Mouse (Mus musculus) cortical plate, adult 2 months (tissue): ENCODE measurements around the gene Plac9b. TPM values are rescaled to one million over a fixed set of nuclear protein-coding genes. Genes with fewer than 3 reads are reported as not detected.
"Not testable (repeated sequence)": the region's sequence is repeated elsewhere in the genome, so short reads cannot be mapped to it uniquely, and the experiment has no call there.

ENCODE experiments used
- H3K27ac ChIP-seq: fragments of 200-500 bp; 2 replicates; pipeline ENCODE4 v1.5.1; 2012; ENCODE audit warnings: low read length, control low read depth, inconsistent platforms; ENCODE audit not compliant: insufficient read depth
- H3K4me1 ChIP-seq: fragments of 200-500 bp; 2 replicates; pipeline ENCODE4 v1.6.1; 2011; ENCODE audit warnings: low read length; ENCODE audit not compliant: control insufficient read depth, insufficient read depth
- H3K4me3 ChIP-seq: fragments of 200-500 bp; 2 replicates; pipeline ENCODE4 v1.5.1; 2011; ENCODE audit warnings: mild to moderate bottlenecking, low read length, control low read depth; ENCODE audit not compliant: insufficient read depth
- polyA plus RNA-seq: library from polyadenylated mRNA; depleted of rRNA; stranded (reverse); fragments of >200 nt; gene quantifications from 2 replicates; pipeline ENCODE4 v1.2.3, GENCODE M21; 2012; rRNA removed

Gene Plac9b
- polyA plus RNA-seq, 1 experiment = 4.3 TPM

DNA sequence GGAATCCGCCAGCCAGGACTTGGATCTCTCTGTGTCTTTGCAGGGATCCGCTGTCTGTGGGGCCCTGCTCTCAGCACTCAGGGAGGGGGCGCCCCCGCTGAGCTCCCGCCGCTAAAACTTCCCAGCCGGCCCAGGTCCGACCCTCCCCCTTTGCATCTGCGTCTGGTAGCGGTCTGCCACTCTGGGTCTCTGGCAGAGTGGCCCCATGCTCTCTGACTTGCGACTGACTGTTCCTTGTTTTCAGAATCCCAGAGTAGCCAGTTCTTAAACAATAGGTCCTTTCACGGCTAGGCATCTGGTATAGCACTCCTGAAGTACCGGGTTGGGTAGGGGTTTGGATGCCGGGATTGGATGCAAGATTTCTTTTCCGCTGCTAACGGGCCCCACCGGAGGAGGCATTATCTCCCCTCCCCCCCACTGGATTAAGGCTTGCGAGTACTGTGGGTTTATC is 63.7 kb downstream of the Plac9b start:
- H3K27ac ChIP-seq, H3K4me3 ChIP-seq, H3K4me1 ChIP-seq: not testable (repeated sequence)

GRCm38 (mm10) chr14:26118150-26118549 is 64.1 kb downstream of the Plac9b start, which contains the start of gene Duxbl2:
TSS of gene Duxbl2 (plus strand) at chr14:26118349.
- H3K27ac ChIP-seq, H3K4me3 ChIP-seq, H3K4me1 ChIP-seq: not testable (repeated sequence)

Other genes starting within 250 kb of the Plac9b start
- not detected in 2 replicates for gene Cphx1, start 244.2 kb downstream of the Plac9b start, polyA plus RNA-seq
- gene Duxbl1, start 203.9 kb downstream of the Plac9b start, polyA plus RNA-seq = 0.95 and 1.5 TPM in 2 replicates
- gene Gm9780, start 139.8 kb downstream of the Plac9b start, polyA plus RNA-seq = 3.7 and 6.9 TPM in 2 replicates
- gene Tmem254c, start 115.1 kb downstream of the Plac9b start, polyA plus RNA-seq = not detected in 2 replicates
- gene Cphx2, start 101.0 kb downstream of the Plac9b start, polyA plus RNA-seq = not detected in 2 replicates
- not detected in 2 replicates for gene Cphx3, start 100.2 kb downstream of the Plac9b start, polyA plus RNA-seq
- gene Duxbl2, start 64.1 kb downstream of the Plac9b start, polyA plus RNA-seq = 0.25 TPM in 1 of 2 replicates, not detected in the other
- 17.5 and 18.4 TPM in 2 replicates for gene Tmem254b, start 24.6 kb upstream of the Plac9b start, polyA plus RNA-seq
- gene Duxbl3, start 75.5 kb upstream of the Plac9b start, polyA plus RNA-seq = 1.0 TPM in 1 of 2 replicates, not detected in the other